Comparison of ENCODE assay signal across 17 mouse cellular contexts in genomic region chr14:21453896-21454295, GRCm38 (mm10).
"Had no signal": no experiment of that assay in that cellular context is flagged by ENCODE, and none has a peak within 500 bp of the region (broad histone marks: within the 10 kb centered on the region; RNA-seq: fewer than 3 reads in every experiment).

No protein-coding gene starts in this region.

- H3K36me3 ChIP-seq: lung, embryonic 15.5 days; midbrain, embryonic 12.5 days; midbrain, embryonic 15.5 days; neural tube, embryonic 12.5 days; neural tube, embryonic 15.5 days had no signal

- H3K9me3 ChIP-seq: liver, embryonic 13.5 days; lung, embryonic 15.5 days; midbrain, embryonic 12.5 days; midbrain, embryonic 15.5 days; neural tube, embryonic 12.5 days; neural tube, embryonic 15.5 days had no signal

- H3K4me3 ChIP-seq: liver, embryonic 13.5 days; lung, embryonic 15.5 days; midbrain, embryonic 12.5 days; midbrain, embryonic 15.5 days; neural tube, embryonic 12.5 days; neural tube, embryonic 15.5 days had no signal

- ATAC-seq: inflammation-experienced regulatory T-cells, adult 6 months; intestine, embryonic 16.5 days; midbrain, embryonic 15.5 days had no signal

- H3K9ac ChIP-seq: liver, embryonic 13.5 days; lung, embryonic 15.5 days; midbrain, embryonic 12.5 days; midbrain, embryonic 15.5 days; neural tube, embryonic 12.5 days; neural tube, embryonic 15.5 days had no signal

- H3K27ac ChIP-seq: liver, embryonic 13.5 days; lung, embryonic 15.5 days; macrophage; midbrain, embryonic 12.5 days; midbrain, embryonic 15.5 days; neural tube, embryonic 12.5 days; neural tube, embryonic 15.5 days had no signal

- H3K4me1 ChIP-seq: liver, embryonic 13.5 days; lung, embryonic 15.5 days; midbrain, embryonic 12.5 days; midbrain, embryonic 15.5 days; neural tube, embryonic 12.5 days; neural tube, embryonic 15.5 days had no signal

- H3K27me3 ChIP-seq: liver, embryonic 13.5 days; lung, embryonic 15.5 days; midbrain, embryonic 12.5 days; midbrain, embryonic 15.5 days; neural tube, embryonic 12.5 days; neural tube, embryonic 15.5 days had no signal

- H3K4me2 ChIP-seq: liver, embryonic 13.5 days; lung, embryonic 15.5 days; midbrain, embryonic 12.5 days; midbrain, embryonic 15.5 days; neural tube, embryonic 12.5 days; neural tube, embryonic 15.5 days had no signal

- DNase-seq: kidney, adult 18-20 months; kidney, adult 9 months; kidney, postnatal 14 days; kidney, postnatal 4 days; liver, embryonic 13.5 days; right cerebral cortex, adult 18-20 months; right cerebral cortex, postnatal 14 days; right cerebral cortex, postnatal 4 days; thymus, postnatal 25 days had no signal
